Mouse (Mus musculus) MEL (cell line): Measurements from ENCODE around the gene Shmt1. TPM values are rescaled to one million over a fixed set of nuclear protein-coding genes. Genes with fewer than 3 reads are reported as not detected.
"Not testable (repeated sequence)": the region's sequence is repeated elsewhere in the genome, so short reads cannot be mapped to it uniquely, and the experiment has no call there.

Experiments
- DNase-seq: peaks from one replicate; pipeline ENCODE4 v3.0.0; 2011; ENCODE audit warnings: low read depth, low spot score
- H3K27ac ChIP-seq: 2 replicates; pipeline ENCODE4 v1.5.1; 2012; ENCODE audit warnings: low read depth, mild to moderate bottlenecking, control low read depth, low read length, moderate library complexity; ENCODE audit not compliant: control insufficient read depth
- H3K27me3 ChIP-seq, 2 experiments: fragments of 150-350 bp in 1 of 2; sonication (generic) in 1 of 2; 2 replicates each; pipeline ENCODE4 v1.6.1; 2012; ENCODE audit warnings: low read length in 2 of 2, mild to moderate bottlenecking in 2 of 2, improper control_type of control experiment in 1 of 2, moderate library complexity in 1 of 2; ENCODE audit not compliant: insufficient read depth in 2 of 2, control insufficient read depth in 1 of 2
- H3K36me3 ChIP-seq, 2 experiments: 2 replicates each; pipeline ENCODE4 v1.6.1; 2012 to 2014; ENCODE audit warnings: low read length in 2 of 2, improper control_type of control experiment in 1 of 2, inconsistent platforms in 1 of 2, mild to moderate bottlenecking in 1 of 2; ENCODE audit not compliant: insufficient read depth in 2 of 2, control insufficient read depth in 1 of 2
- H3K4me1 ChIP-seq, 2 experiments: fragments of 150-350 bp in 1 of 2; sonication (generic) in 1 of 2; 2 replicates each; pipeline ENCODE4 v1.6.1; 2012; ENCODE audit warnings: low read length in 2 of 2, improper control_type of control experiment in 1 of 2, mild to moderate bottlenecking in 1 of 2; ENCODE audit not compliant: insufficient read depth in 2 of 2, control insufficient read depth in 1 of 2
- H3K4me3 ChIP-seq, 2 experiments: fragments of 150-350 bp in 1 of 2; sonication (generic) in 1 of 2; 2 replicates each; pipeline ENCODE4 v1.5.1; 2012; ENCODE audit warnings: low read depth in 2 of 2, low read length in 2 of 2, mild to moderate bottlenecking in 2 of 2, moderate library complexity in 2 of 2, control low read depth in 1 of 2, improper control_type of control experiment in 1 of 2; ENCODE audit not compliant: control insufficient read depth in 1 of 2, insufficient read depth in 1 of 2
- H3K79me2 ChIP-seq: 2 replicates; pipeline ENCODE4 v1.6.1; 2012; ENCODE audit warnings: mild to moderate bottlenecking, low read length, moderate library complexity; ENCODE audit not compliant: control insufficient read depth, poor library complexity, insufficient read depth
- H3K9ac ChIP-seq: 2 replicates; pipeline ENCODE4 v1.6.1; 2012; ENCODE audit warnings: low read depth, mild to moderate bottlenecking, control low read depth, low read length, moderate library complexity; ENCODE audit not compliant: control insufficient read depth, poor library complexity, severe bottlenecking
- H3K9me3 ChIP-seq: fragments of 150-350 bp; sonication (generic); replicated peaks from 2 replicates; pipeline ENCODE4 v1.6.1; 2012; ENCODE audit warnings: mild to moderate bottlenecking, low read length, improper control_type of control experiment, moderate library complexity; ENCODE audit not compliant: insufficient read depth
- BHLHE40 ChIP-seq: IDR thresholded peaks from 2 replicates; pipeline ENCODE4 v1.6.1; 2012; ENCODE audit warnings: low read depth, mild to moderate bottlenecking, inconsistent platforms, low read length, improper control_type of control experiment, borderline replicate concordance
- E2F4 ChIP-seq: IDR thresholded peaks from 2 replicates; pipeline ENCODE4 v1.6.1; 2011; ENCODE audit warnings: low read depth, low read length, improper control_type of control experiment, borderline replicate concordance
- ELF1 ChIP-seq: IDR thresholded peaks from 2 replicates; pipeline ENCODE4 v1.6.1; 2014; ENCODE audit warnings: low read depth, mild to moderate bottlenecking, inconsistent platforms, low read length, improper control_type of control experiment, moderate library complexity
- GABPA ChIP-seq: IDR thresholded peaks from 2 replicates; pipeline ENCODE4 v1.6.1; 2012; ENCODE audit warnings: low read depth, mild to moderate bottlenecking, inconsistent platforms, low read length, improper control_type of control experiment, moderate library complexity
- GATA1 ChIP-seq: IDR thresholded peaks from 2 replicates; pipeline ENCODE4 v1.6.1; 2011; ENCODE audit warnings: low read depth, low read length, improper control_type of control experiment
- MAFK ChIP-seq: IDR thresholded peaks from 2 replicates; pipeline ENCODE4 v1.6.1; 2011; ENCODE audit warnings: low read depth, mild to moderate bottlenecking, low read length, improper control_type of control experiment, borderline replicate concordance
- MAX ChIP-seq: IDR thresholded peaks from 2 replicates; pipeline ENCODE4 v1.6.1; 2011; ENCODE audit warnings: low read length, improper control_type of control experiment
- MAZ ChIP-seq: IDR thresholded peaks from 2 replicates; pipeline ENCODE4 v1.6.1; 2012; ENCODE audit warnings: low read depth, mild to moderate bottlenecking, inconsistent platforms, low read length, improper control_type of control experiment
- MXI1 ChIP-seq: IDR thresholded peaks from 2 replicates; pipeline ENCODE4 v1.6.1; 2011; ENCODE audit warnings: mild to moderate bottlenecking, low read depth, low read length, improper control_type of control experiment
- MYB ChIP-seq: IDR thresholded peaks from 2 replicates; pipeline ENCODE4 v1.6.1; 2011; ENCODE audit warnings: mild to moderate bottlenecking, low read depth, low read length, improper control_type of control experiment
- NRF1 ChIP-seq: IDR thresholded peaks from 2 replicates; pipeline ENCODE4 v1.6.1; 2014; ENCODE audit warnings: low read depth, mild to moderate bottlenecking, inconsistent platforms, low read length, improper control_type of control experiment, moderate library complexity; ENCODE audit not compliant: poor library complexity, insufficient read depth, severe bottlenecking
- POLR2AphosphoS2 ChIP-seq: IDR thresholded peaks from 2 replicates; pipeline ENCODE4 v1.6.1; 2011; ENCODE audit warnings: low read length, improper control_type of control experiment
- RCOR1 ChIP-seq: IDR thresholded peaks from 2 replicates; pipeline ENCODE4 v1.6.1; 2012; ENCODE audit warnings: low read depth, mild to moderate bottlenecking, inconsistent platforms, low read length, improper control_type of control experiment
- SIN3A ChIP-seq: IDR thresholded peaks from 2 replicates; pipeline ENCODE4 v1.6.1; 2012; ENCODE audit warnings: low read length, improper control_type of control experiment, inconsistent platforms
- TAL1 ChIP-seq: IDR thresholded peaks from 2 replicates; pipeline ENCODE4 v1.6.1; 2012; ENCODE audit warnings: mild to moderate bottlenecking, inconsistent platforms, low read length, moderate library complexity, mixed read lengths
- TBP ChIP-seq: IDR thresholded peaks from 2 replicates; pipeline ENCODE4 v1.8.0; 2011; ENCODE audit warnings: low read depth, low read length, improper control_type of control experiment
- USF1 ChIP-seq: IDR thresholded peaks from 2 replicates; pipeline ENCODE4 v1.6.1; 2014; ENCODE audit warnings: low read depth, mild to moderate bottlenecking, inconsistent platforms, low read length, improper control_type of control experiment, moderate library complexity
- USF2 ChIP-seq, 2 experiments: IDR thresholded peaks; 2 replicates each; pipeline ENCODE4 v1.6.1; 2011 to 2012; ENCODE audit warnings: improper control_type of control experiment in 2 of 2, low read length in 2 of 2, borderline replicate concordance in 1 of 2, inconsistent platforms in 1 of 2, low read depth in 1 of 2, mild to moderate bottlenecking in 1 of 2; ENCODE audit not compliant: insufficient read depth in 1 of 2
- ZKSCAN1 ChIP-seq: IDR thresholded peaks from 2 replicates; pipeline ENCODE4 v1.6.1; 2012; ENCODE audit warnings: low read depth, mild to moderate bottlenecking, inconsistent platforms, low read length, improper control_type of control experiment, moderate library complexity
- ZMIZ1 ChIP-seq: IDR thresholded peaks from 2 replicates; pipeline ENCODE4 v1.6.1; 2012; ENCODE audit warnings: low read depth, mild to moderate bottlenecking, inconsistent platforms, low read length, improper control_type of control experiment, moderate library complexity
- polyA plus RNA-seq, 2 experiments: library from polyadenylated mRNA; stranded (reverse) in 1 of 2; unstranded in 1 of 2; fragments of >175 nt in 1 of 2; fragments of >200 nt in 1 of 2; gene quantifications; 2 replicates each; pipeline versions ENCODE4 v1.2.1 to v1.2.4; 2012; ENCODE audit warnings: low replicate concordance in 2 of 2, low read depth in 1 of 2; ENCODE audit not compliant: insufficient read length in 2 of 2, insufficient read depth in 1 of 2, missing spikeins in 1 of 2
- total RNA-seq: library from RNA; depleted of rRNA; stranded (reverse); fragments of 300-350 nt; gene quantifications from 2 replicates; pipeline ENCODE4 v1.2.3, GENCODE M21; 2012; rRNA removed

The Shmt1 gene
- total RNA-seq (63.3 and 71.4 TPM in 2 replicates), polyA plus RNA-seq (10 to 100 TPM in 1 of 2 experiments, not detected in 1; 55.3 TPM)

DNA sequence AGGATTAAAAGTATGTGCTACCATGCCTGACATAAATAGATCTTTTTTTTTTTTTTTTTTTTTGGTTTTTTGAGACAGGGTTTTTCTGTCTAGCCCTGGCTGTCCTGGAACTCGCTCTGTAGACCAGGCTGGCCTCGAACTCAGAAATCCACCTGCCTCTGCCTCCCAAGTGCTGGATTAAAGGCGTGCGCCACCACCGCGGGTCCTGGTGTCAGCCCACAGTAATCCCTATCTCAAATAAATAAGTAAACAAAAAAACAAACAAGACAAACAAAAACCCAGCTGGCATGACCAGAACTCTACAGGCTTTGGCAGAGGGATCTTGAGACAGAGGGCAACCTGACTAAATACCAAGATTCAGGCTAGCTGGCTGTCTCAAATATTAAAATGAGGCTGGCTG is at the start of gene Shmt1:
Gene Shmt1, minus strand, starts transcription at position 101 of the 400 bp plus-strand sequence.
- peaks cover 0 to 29% of the 10 kb centered on the region in 2 experiments; a peak in 2 of 4 replicates for H3K36me3 ChIP-seq
- peaks cover 19% of the 10 kb centered on the region for H3K79me2 ChIP-seq
- H3K27me3 ChIP-seq, H3K9me3 ChIP-seq, DNase-seq: not testable (repeated sequence)
- H3K27ac ChIP-seq: peak within 1 kb of the TSS; percentile 27
- H3K9ac ChIP-seq: peak within 1 kb of the TSS; percentile 71
- TF ChIP-seq TBP: 0 out of 2 replicates have a peak, but pooled peaks have one; percentile 16
- peaks cover 0 to 34% of the 10 kb centered on the region in 2 experiments; a peak in 3 of 4 replicates for H3K4me1 ChIP-seq
- peak within 1 kb of the TSS; percentile 62 to 64 for H3K4me3 ChIP-seq

DNA sequence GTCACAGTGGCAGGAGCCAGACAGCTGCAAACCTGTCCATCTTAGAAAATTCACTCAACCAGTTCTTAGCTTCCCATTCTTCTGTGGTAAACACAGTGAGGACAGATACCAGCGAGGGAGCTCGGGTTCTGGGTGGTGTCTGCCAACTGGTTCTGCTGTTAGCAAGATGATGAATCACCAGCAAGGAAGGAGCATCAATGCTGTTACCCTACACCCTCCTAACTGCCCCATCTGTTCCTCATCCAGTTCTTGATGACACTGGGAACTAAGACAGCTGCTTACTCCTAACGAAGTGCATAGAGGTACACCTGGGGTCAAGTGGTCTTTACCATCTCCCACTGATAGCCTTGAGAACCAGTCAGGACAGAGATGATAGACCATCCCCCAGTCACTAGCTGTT is 45.1 kb upstream of the Shmt1 start:
- no peak overlapping the region for H3K9ac ChIP-seq
- H3K27ac ChIP-seq: no peak overlapping the region
- H3K79me2 ChIP-seq: no peaks in the 10 kb centered on the region
- no peak overlapping the region for H3K4me3 ChIP-seq
- H3K27me3 ChIP-seq: no peaks in the 10 kb centered on the region
- no peaks in the 10 kb centered on the region for H3K4me1 ChIP-seq
- TF ChIP-seq MAX (no peak), RCOR1 (no peak), NRF1 (no peak), TAL1 (no peak), ELF1 (no peak), MXI1 (no peak), E2F4 (no peak), GATA1 (no peak), USF2 (IDR thresholded peaks at IDR 0.05; ENCODE audit: borderline replicate concordance in 1 of 2, insufficient read depth in 1 of 2, low read depth in 1 of 2, low read length in 2 of 2) (no peak), POLR2AphosphoS2 (no peak), MAFK (no peak), MYB (no peak), MAZ (no peak), USF1 (no peak)
- H3K36me3 ChIP-seq: peaks cover 0 to 11% of the 10 kb centered on the region in 2 experiments; a peak in 2 of 4 replicates
- DNase-seq: no peak
- no peaks in the 10 kb centered on the region for H3K9me3 ChIP-seq

GRCm38 (mm10) chr11:60845415-60845814 is 33.9 kb upstream of the Shmt1 start:
- no peak for DNase-seq
- Histone ChIP-seq H3K27me3 (no peaks in the 10 kb centered on the region), H3K9ac (no peak overlapping the region), H3K4me1 (no peaks in the 10 kb centered on the region), H3K4me3 (no peak overlapping the region), H3K79me2 (no peaks in the 10 kb centered on the region), H3K27ac (no peak overlapping the region), H3K9me3 (no peaks in the 10 kb centered on the region), H3K36me3 (peaks cover 0 to 10% of the 10 kb centered on the region in 2 experiments; a peak in 2 of 4 replicates)
- TF ChIP-seq ZMIZ1 (no peak), GATA1 (no peak), RCOR1 (no peak), TBP (no peak), GABPA (no peak), ZKSCAN1 (no peak), ELF1 (no peak), BHLHE40 (no peak), MYB (no peak), MAZ (no peak), POLR2AphosphoS2 (no peak), SIN3A (no peak)
